Comparison of ENCODE assay signal across 18 mouse cellular contexts in the genomic region with DNA sequence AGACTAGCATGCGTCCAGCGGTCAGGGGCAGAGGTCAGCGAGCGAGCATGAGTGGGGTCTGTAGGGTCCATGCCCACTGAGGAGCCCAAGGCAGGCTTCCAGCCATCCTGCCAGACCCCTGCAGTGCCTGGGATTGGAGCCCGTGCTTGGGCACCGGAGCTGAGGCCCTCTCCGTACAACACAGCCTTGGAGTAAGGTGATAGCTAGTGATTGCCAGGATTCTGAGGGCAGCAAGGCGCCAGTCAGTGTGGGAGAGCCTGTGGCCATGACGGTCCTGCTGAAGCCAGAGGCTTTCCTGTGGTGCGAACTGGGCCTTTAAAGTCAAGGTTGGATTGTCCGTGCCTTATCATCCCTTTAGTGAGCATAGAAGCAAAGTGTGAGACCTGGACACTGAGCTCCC.
"Had no signal": no experiment of that assay in that cellular context is flagged by ENCODE, and none has a peak within 500 bp of the region (broad histone marks: within the 10 kb centered on the region; RNA-seq: fewer than 3 reads in every experiment).

No protein-coding gene starts in this region.

- H3K4me1 ChIP-seq: limb, embryonic 13.5 days; lung, embryonic 15.5 days; midbrain, embryonic 10.5 days; midbrain, embryonic 13.5 days had no signal

- H3K4me3 ChIP-seq: layer of hippocampus, adult 2 months; limb, embryonic 10.5 days; limb, embryonic 13.5 days; liver, embryonic 12.5 days; liver, embryonic 15.5 days; lung, embryonic 15.5 days; megakaryocyte, embryonic 14.5 days; midbrain, embryonic 10.5 days; midbrain, embryonic 13.5 days had no signal

- DNase-seq: kidney, postnatal 14 days; layer of hippocampus, adult 9-11 months; liver; lung, adult 18-20 months; lung, postnatal 10 days; lung, postnatal 36 days; thymus, adult 18-20 months; thymus, postnatal 36 days had no signal

- H3K27me3 ChIP-seq: limb, embryonic 13.5 days; liver, embryonic 12.5 days; liver, embryonic 15.5 days; lung, embryonic 15.5 days; midbrain, embryonic 13.5 days had no signal

- ATAC-seq: liver, embryonic 12.5 days; midbrain, embryonic 13.5 days; midbrain, embryonic 16.5 days had no signal

- H3K27ac ChIP-seq: layer of hippocampus, adult 2 months; limb, embryonic 10.5 days; limb, embryonic 13.5 days; liver, embryonic 12.5 days; liver, embryonic 15.5 days; lung, embryonic 15.5 days; midbrain, embryonic 10.5 days; midbrain, embryonic 13.5 days had no signal
